Mouse (Mus musculus): ENCODE data around the gene Socs5. TPM values are rescaled to one million over a fixed set of nuclear protein-coding genes. Genes with fewer than 3 reads are reported as not detected.

Gene Socs5
- polyA plus RNA-seq, 2 experiments from 2014 or later: 8.7 to 9.3 TPM

DNA sequence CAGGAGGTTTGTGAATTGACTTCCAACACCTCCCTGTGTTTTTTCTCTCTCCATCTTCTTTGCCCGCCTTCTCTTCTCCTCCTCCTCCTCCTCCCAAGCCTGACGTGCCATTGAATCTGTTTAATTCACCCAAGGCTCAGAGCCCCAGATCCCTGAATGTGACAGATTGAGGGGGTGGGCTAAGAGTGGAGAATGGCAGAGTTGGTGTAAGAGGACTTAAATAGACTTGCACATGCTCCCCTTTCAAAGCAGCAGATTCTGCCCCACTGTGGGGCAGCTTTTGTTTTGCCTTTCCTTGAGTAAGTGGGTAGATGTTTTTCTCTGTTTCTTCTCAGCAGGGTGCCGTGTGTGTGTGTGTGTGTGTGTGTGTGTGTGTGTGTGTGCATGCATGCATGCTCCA lies 61.6 kb downstream of the Socs5 start:
- ATAC-seq: no peak

DNA sequence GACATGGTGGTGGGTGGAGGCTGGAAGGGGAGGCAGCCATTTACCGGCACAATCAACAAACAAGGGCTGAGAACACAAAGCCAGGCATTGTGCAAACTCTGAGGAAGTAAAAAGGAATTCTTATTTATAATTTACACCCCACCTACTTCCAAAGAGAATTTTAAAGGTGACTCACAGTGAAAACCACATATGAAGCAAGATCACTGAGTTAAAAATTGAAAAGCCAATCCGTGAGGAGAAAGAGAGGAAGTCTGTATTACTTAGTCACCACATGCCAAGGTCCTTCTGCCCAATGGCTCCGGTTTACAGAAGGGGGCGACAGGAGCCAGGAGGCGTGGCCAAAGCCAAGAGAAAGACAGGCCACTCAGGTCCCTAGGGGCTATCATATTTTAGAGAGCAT lies 62.9 kb downstream of the Socs5 start:
- ATAC-seq: no peak

DNA sequence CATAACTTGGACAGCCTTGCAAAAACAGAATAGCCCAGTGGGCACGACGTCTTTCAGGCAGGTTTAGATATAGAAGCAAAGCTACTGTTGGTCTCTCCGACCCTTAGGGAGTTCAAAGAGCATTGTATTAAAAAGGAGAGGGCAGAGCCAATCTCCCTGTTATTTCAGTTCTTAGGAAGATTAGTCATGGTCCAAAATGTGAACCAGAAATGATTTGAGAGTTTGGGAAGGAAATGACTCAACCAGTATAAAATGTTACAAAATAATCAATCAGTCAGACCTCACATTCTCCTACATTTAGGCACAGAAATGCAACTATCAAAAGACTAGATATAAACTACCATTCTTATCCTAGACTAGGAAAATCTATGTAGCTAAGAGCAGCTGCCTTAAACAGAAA lies 64.6 kb downstream of the Socs5 start:
- no peak for ATAC-seq

DNA sequence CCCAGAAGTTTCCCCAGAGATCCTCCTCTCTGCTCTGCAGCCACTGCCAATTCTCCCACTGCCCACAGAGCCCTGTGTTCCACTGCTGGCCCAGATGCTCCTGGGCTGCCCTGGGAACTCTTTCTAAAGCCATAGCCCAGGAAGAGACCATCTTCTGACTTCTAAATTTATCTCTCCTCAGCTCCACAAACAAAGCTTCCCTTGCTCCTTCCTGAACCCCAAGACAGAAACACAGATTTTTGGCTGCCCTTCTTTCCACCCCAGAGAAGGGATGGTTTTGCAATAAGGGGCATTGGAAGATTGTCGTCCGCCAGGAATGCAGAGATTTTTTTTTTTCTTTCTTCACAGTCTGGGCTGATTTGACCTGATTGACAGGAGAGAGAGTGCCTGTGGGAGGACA lies 66.5 kb downstream of the Socs5 start:
- ATAC-seq: no peak

DNA sequence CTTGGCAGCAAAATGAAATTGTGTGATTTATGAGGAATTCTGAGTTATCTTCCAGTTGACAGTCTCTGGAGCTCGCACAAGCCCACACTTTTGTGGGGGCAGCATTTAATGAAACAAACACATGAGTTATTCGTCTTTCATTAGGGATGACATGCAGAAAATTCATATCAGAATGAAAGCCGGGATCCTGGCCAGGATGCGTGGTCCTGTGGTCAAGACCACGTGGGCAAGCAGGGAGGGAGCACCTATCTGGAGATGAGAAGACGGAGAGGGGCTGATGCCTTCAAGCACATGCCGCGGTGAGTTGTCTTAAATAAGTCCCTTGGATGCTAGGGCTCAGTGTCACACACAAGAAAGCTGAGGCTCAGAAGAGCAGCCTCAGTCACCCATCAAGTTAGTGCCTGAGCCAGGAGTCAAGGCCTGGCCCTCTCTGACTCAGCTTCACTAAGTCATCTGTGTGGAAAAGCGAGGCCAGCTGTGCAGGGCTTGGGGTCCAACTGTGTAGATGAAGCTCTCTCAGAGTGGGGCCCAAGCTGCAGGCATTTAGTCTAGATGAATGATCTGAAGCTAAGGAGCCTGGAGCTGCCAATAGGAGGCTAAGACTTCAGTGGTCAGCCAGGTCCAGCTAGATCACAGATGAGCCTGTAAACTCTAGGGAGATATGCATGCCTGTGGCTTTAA lies 67.3 kb downstream of the Socs5 start:
- ATAC-seq: no peak

DNA sequence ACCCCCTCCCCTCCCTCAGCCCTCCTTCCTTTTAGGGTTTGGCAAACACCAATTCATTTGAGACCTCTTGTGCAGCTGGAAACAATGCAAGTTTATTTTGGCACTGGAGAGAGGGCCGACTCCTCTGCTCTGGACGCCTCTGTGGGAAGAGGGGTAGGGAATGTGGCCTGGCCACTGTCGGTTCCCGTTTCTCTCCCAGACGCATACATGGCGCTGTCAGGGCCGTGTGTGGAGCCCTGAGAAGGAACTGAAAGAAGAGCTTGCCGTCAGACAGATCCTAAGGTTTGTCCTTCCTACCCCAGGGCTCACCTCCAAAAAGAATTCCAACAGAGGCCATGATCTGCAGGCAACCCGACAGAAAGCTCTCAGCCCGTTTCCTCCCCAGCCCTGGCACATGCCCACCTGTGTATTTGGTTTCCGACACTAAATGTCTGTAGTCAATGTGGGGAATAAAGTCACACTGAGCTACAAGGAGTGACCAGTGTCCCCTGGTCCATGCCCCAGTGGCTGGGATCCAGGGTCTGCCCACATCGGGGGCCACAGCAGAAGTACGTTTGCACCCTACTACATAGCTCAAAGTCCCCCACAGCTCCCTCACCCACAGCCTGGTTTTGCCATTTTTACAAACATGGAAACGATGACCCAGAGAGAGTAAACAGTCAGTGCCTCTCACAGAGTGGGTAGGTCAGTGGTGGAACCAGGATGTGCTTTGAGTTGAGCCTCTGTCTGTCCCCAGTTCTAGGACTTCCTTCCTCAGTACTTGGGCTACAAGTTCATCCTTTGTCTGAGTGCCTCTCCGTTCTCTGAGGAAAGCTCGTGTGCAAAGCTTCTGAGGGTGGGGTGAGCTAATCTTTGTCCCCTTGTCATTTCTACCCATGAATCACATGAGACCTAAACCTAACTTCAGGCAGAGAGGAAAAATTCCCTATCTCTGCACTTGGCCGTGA lies 68.9 kb downstream of the Socs5 start:
- ATAC-seq: no peak

DNA sequence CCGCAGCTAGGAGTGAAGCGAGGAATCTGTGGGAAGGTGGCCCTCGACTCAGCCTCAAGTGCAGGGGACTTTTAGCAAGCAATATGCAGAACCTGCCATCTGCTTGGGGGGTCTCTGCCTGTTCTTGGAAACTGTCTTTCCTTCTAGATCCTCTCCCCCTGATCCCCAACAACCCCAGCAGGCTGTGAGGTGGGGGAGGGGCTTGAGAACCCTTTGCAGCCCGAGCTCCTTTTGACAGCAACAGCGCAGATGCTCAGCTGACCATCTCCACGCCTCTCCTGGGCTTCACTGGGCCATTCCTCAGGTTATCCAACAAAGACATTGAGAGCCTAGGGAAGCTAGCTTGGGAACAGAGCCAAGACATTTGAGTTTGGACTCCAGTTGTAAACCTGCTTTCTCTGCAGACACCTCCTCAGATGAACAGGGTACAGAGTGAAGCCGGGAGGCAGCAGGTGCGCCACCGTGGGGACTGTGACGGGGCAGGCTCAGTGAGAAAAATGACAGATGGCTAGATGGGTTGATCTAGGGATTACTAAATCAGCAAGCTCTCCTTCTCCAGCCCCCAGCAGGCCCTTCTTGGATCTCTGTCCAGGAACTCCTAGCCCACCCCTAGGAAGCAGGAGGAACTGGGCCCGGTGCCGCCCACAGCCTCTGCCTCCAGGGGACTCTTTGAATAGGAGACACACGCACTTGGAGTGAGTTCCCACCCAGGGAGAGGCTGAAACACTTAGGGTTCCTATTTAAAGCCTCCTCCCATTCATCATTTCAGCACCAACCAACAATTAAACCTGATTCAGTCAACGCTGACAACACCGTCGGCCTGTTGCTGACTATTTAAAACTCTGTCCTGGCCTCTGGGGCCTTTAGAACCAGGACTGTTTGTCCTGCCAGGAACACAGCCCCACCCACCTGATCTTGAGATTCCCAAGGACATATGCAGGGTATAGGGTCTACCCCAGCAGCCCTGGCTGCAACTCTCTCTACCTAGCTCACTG lies 71.4 kb downstream of the Socs5 start:
- ATAC-seq: no peak

DNA sequence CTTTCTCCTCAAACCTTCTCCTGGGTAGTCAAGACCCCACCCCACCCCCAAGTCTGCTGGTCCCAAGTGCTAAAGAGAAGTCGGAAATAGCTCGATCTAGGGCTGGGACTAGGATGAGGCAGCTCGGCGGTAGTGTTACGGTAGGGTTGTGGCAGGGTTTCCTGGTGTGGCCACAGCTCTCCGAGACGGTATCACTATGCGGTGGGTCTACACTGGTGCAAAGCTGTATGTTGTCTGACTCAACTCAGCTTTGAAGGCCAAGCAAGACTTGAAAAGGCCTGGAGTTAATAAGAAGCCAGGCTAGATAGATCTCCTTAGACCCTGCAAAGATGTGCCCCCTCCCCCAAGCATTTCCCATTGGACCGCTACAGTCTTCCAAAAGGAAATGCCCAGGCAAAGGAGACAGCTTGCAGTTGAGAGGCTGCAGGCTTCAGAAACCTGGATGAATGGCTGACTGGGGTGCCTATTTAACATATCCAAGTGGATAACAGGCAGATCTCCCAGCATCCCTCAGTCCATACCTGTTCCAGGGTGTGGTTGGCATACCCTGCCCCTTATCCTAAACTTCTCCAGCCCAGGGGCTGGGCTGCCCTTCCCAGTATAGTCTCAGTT lies 72.6 kb downstream of the Socs5 start:
- no peak for ATAC-seq

DNA sequence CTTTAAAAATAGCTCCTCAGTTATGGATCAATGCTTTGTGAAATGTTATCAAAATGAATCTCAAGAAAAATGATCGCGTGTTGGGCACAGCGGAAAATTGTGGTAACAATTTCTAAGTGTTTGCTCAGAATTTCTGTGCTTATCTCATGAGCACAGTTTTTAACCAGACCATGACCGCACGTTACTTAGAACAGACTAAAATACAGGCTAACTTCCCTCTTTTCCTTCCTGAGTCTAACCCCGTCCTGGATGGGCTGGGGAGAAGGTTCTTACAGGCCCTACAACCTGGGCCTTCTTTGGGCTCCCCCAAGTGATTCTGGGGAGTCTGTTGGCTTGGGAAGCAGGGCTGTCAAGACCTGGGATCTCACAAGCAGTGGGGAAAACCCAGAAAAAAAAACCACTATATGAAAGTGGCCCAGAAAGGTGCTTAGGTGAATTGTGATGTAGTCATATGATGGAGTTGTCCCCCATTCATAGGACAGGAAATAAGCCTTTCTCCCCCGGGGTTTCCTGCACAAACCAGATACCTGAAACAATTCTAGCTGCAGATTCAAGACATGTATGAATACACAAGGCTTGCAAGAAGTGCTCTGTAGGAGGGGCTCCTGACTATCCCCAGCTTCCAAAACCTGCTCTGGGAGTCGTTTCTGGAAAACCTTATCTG lies 74.3 kb downstream of the Socs5 start:
- peak; percentile 80 for ATAC-seq

DNA sequence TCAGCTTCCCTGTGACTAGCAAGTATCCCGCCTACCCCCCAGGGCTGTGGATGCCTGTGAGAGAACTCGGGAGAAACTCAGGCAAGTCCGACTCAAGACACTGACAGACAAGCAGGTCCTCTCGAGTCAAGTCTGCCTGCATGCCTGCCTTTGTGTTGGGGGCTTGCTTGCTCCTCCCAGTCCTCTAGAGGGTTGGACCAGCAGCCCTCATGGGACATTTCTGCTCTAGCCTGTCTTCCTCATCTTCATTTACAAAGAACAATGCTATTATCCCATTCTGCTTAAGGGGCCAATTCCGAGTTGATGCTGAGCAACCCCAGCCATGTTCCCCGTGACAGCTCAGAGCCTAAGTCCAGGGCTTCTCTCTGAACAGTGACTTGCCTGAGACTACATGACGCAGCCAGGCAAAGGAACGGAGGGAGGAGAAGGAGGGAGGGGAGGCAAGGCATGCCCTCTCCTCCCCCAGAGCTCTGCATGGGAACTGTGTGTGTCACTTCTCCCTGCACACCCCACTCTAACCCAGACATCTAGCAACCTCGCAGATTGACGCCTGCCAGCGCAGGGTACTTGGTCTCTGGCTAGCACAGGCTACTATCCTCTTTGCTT lies 78.1 kb downstream of the Socs5 start:
- no peak for ATAC-seq

DNA sequence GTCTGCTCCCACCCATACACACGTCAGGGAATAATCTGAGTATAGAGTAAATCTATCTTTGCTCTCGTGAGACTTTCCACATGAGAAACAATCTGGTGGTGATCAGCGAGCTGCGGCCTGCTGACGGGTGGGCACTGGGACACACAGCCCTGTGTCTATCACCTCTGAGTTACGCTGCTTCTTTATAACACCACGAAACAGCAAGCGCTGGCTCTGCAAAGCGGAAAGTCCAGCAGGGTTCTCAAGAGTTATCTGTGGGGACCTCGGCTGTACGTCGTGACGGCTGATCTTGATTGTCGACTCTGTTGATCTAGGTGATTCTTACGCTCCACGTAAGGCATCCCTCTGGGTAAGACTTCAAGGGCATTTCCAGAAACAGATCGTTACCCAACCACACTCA lies 79.5 kb downstream of the Socs5 start:
- no peak for ATAC-seq

Other genes with a start within 250 kb of the Socs5 start
- gene Tmem247, start 190.3 kb upstream of the Socs5 start, polyA plus RNA-seq (2017; shearing (Covaris generic)): not detected
- gene Atp6v1e2, start 159.8 kb upstream of the Socs5 start, polyA plus RNA-seq (2017; shearing (Covaris generic)): not detected
- gene Rhoq, start 144.6 kb upstream of the Socs5 start, polyA plus RNA-seq (2017; shearing (Covaris generic)): 1 to 10 TPM; 4.2 TPM
- gene Pigf, start 82.3 kb upstream of the Socs5 start, polyA plus RNA-seq (2017; shearing (Covaris generic)): 10 to 100 TPM; 20.4 to 22.1 TPM
- gene Cript, start 82.1 kb upstream of the Socs5 start, polyA plus RNA-seq (2017; shearing (Covaris generic)): 100 to 1,000 TPM in 1 of 2 experiments, 10 to 100 TPM in 1; 93.3 to 104 TPM
- 10 to 100 TPM; 34.0 to 43.8 TPM for gene Mcfd2, start 158.3 kb downstream of the Socs5 start, polyA plus RNA-seq (2017; shearing (Covaris generic))
- gene Ttc7, start 175.2 kb downstream of the Socs5 start, polyA plus RNA-seq (2017; shearing (Covaris generic)): 10 to 100 TPM; 13.5 to 19.3 TPM

All from CD4-positive, CD25-positive, alpha-beta regulatory T cell, adult 4 months (primary cell).